ENCODE assay signal across 17 mouse cellular contexts in genomic region chr15:103252660-103253059, GRCm38 (mm10). TPM values are rescaled to one million over a fixed set of nuclear protein-coding genes. Genes with fewer than 3 reads are reported as not detected.
DNase-seq lines count a peak whose midpoint lies in the region; ATAC-seq and TF ChIP-seq lines count a peak whose summit lies in the region.
"Had no signal": no experiment of that assay in that cellular context is flagged by ENCODE, and none has a peak within 500 bp of the region (broad histone marks: within the 10 kb centered on the region; RNA-seq: fewer than 3 reads in every experiment).

No protein-coding gene starts in this region.

- no peak for TF ChIP-seq CTCF in heart, adult 2 months (IDR thresholded peaks at IDR 0.05)
- no peak for TF ChIP-seq CTCF in liver, postnatal 0 days (IDR thresholded peaks at IDR 0.05; ENCODE audit: low read depth)

- peak overlapping the region; percentile 81 for H3K4me2 ChIP-seq in liver, postnatal 0 days (ENCODE audit: low read depth, low read length)
- no peak overlapping the region for H3K4me2 ChIP-seq in kidney, embryonic 15.5 days

- H3K4me1 ChIP-seq in heart, adult 2 months (ENCODE audit: control insufficient read depth, insufficient read depth, low read length), result no peaks in the 10 kb centered on the region; the same call in 1 of the 2 replicates
- H3K4me1 ChIP-seq in erythroblast, embryonic 14.5 days (ENCODE audit: control insufficient read depth), result peaks cover 77% of the 10 kb centered on the region
- H3K4me1 ChIP-seq in liver, postnatal 0 days (ENCODE audit: insufficient read depth), result peaks cover 37% of the 10 kb centered on the region
- H3K4me1 ChIP-seq in kidney, embryonic 15.5 days, result peaks cover 22% of the 10 kb centered on the region

- H3K79me2 ChIP-seq in heart, adult 2 months (replicated peaks; ENCODE audit: control insufficient read depth, insufficient read depth, low read length), result no peaks in the 10 kb centered on the region

- no peak for TF ChIP-seq EP300 in heart, adult 2 months (IDR thresholded peaks at IDR 0.05; ENCODE audit: insufficient read depth, low read depth, low read length)
- TF ChIP-seq EP300 in liver, postnatal 0 days (IDR thresholded peaks at IDR 0.05; ENCODE audit: low read depth), result peak; percentile 55; the same call in 1 of the 2 replicates

- H3K4me3 ChIP-seq in heart, adult 2 months, result no peak overlapping the region
- peak overlapping the region; percentile 83 for H3K4me3 ChIP-seq in erythroblast, embryonic 14.5 days (replicated peaks)
- H3K4me3 ChIP-seq in liver, postnatal 0 days (ENCODE audit: low read depth, low read length), result peak overlapping the region; percentile 67
- H3K4me3 ChIP-seq in kidney, embryonic 15.5 days (replicated peaks), result no peak overlapping the region
- H3K4me3 ChIP-seq: gastrocnemius, adult 2 months had no signal

- H3K27ac ChIP-seq in heart, adult 2 months, result no peak overlapping the region
- H3K27ac ChIP-seq in liver, postnatal 0 days (ENCODE audit: low read depth), result peak overlapping the region; percentile 91
- H3K27ac ChIP-seq in kidney, embryonic 15.5 days, result no peak overlapping the region
- H3K27ac ChIP-seq: gastrocnemius, adult 2 months; kidney, postnatal 0 days; macrophage had no signal

- no peaks in the 10 kb centered on the region for H3K27me3 ChIP-seq in heart, adult 2 months (ENCODE audit: control insufficient read depth, insufficient read depth, low read length)
- no peaks in the 10 kb centered on the region; the same call in 1 of the 2 replicates for H3K27me3 ChIP-seq in erythroblast, embryonic 14.5 days (ENCODE audit: control insufficient read depth)
- no peaks in the 10 kb centered on the region for H3K27me3 ChIP-seq in liver, postnatal 0 days (ENCODE audit: insufficient read depth, low read length)
- H3K27me3 ChIP-seq in kidney, embryonic 15.5 days, result no peaks in the 10 kb centered on the region

- peak; percentile 55 for DNase-seq in heart, adult 11 months
- no peak for DNase-seq in heart, adult 2 months
- peak; percentile 73 for DNase-seq in liver, postnatal 0 days
- DNase-seq in kidney, adult 18-20 months, result no peak
- no peak for DNase-seq in cerebellum, postnatal 36 days
- DNase-seq: cerebellum, adult 18-20 months; gastrocnemius, adult 2 months had no signal

- intact Hi-C loops in heart, adult 2 months (cut with DNase I), result no loop called here

- ATAC-seq in liver, postnatal 0 days, result peak; percentile 24
- ATAC-seq in monocyte, adult 5-6 weeks (replicated peaks; ENCODE audit: insufficient number of reproducible peaks, low FRiP score, low TSS enrichment, poor library complexity, severe bottlenecking), result peak; percentile 74
- no peak for ATAC-seq in kidney, embryonic 15.5 days (replicated peaks; ENCODE audit: low FRiP score)
- ATAC-seq: forebrain, embryonic 14.5 days; hindbrain, embryonic 16.5 days had no signal

- WGBS in heart, adult 2 months, result 71% methylated on average over 3 of the region's 3 CpGs
- WGBS in liver, postnatal 0 days (ENCODE audit: insufficient replicate concordance), result 27% methylated on average over 3 of the region's 3 CpGs
- 83% methylated on average over 3 of the region's 3 CpGs for WGBS in kidney, embryonic 15.5 days

- no peaks in the 10 kb centered on the region; the same call in 1 of the 2 replicates for H3K9me3 ChIP-seq in erythroblast, embryonic 14.5 days (ENCODE audit: control insufficient read depth, low read length)
- H3K9me3 ChIP-seq in liver, postnatal 0 days (ENCODE audit: low read length), result no peaks in the 10 kb centered on the region
- H3K9me3 ChIP-seq in kidney, embryonic 15.5 days (replicated peaks), result no peaks in the 10 kb centered on the region

- TF ChIP-seq POLR2A in heart, adult 2 months (IDR thresholded peaks at IDR 0.05; ENCODE audit: insufficient read depth, low read depth, low read length), result no peak

- H3K36me3 ChIP-seq in heart, adult 2 months (ENCODE audit: control insufficient read depth, insufficient read depth, low read length), result no peaks in the 10 kb centered on the region
- H3K36me3 ChIP-seq in erythroblast, embryonic 14.5 days (ENCODE audit: control insufficient read depth), result peaks cover 86% of the 10 kb centered on the region
- H3K36me3 ChIP-seq in liver, postnatal 0 days (replicated peaks; ENCODE audit: insufficient read depth, low read length), result peaks cover 37% of the 10 kb centered on the region
- H3K36me3 ChIP-seq in kidney, embryonic 15.5 days, result peaks cover 19% of the 10 kb centered on the region

- H3K9ac ChIP-seq in heart, adult 2 months (ENCODE audit: low read depth, low read length), result no peak overlapping the region
- H3K9ac ChIP-seq in liver, postnatal 0 days (replicated peaks), result peak overlapping the region; percentile 83
- no peak overlapping the region for H3K9ac ChIP-seq in kidney, embryonic 15.5 days

RNA-seq across cellular contexts. Expression of gene Nfe2, which starts 5.5 kb away (rescaled TPM):
- 1 to 10 TPM in 1 of 2 experiments, under 1 TPM in 1; 0.86 to 2.0 TPM for total RNA-seq in heart, adult 2 months (2021)
- polyA plus RNA-seq in heart, adult 2 months (2012; rRNA removed), result 1.6 and 1.9 TPM in 2 replicates
- polyA plus RNA-seq in erythroblast, embryonic 14.5 days (2012), result 46.0 and 48.8 TPM in 2 replicates
- 85.8 and 89.1 TPM in 2 replicates for polyA plus RNA-seq in liver, postnatal 0 days (2015; fragmentation: Nextera tagmentation; extraction: Ambion mirVana)
- 85.2 to 136 TPM (median 112 TPM) in 3 replicates for total RNA-seq in monocyte, adult 5-6 weeks (2017)
- polyA plus RNA-seq in kidney, embryonic 15.5 days (2015; fragmentation: Nextera tagmentation; extraction: Ambion mirVana), result 5.1 and 6.2 TPM in 2 replicates
- total RNA-seq: gastrocnemius, adult 2 months; left cerebral cortex, postnatal 36 days had no signal

RNA-seq across cellular contexts. Expression of gene Hnrnpa1, which starts 12.4 kb away (rescaled TPM):
- total RNA-seq in heart, adult 2 months (2021), result 100 to 1,000 TPM; 143 to 149 TPM
- 59.4 and 109 TPM in 2 replicates for polyA plus RNA-seq in heart, adult 2 months (2012; rRNA removed)
- 6.0 and 6.4 TPM in 2 replicates for polyA plus RNA-seq in erythroblast, embryonic 14.5 days (2012)
- polyA plus RNA-seq in liver, postnatal 0 days (2015; fragmentation: Nextera tagmentation; extraction: Ambion mirVana), result 126 and 151 TPM in 2 replicates
- total RNA-seq in monocyte, adult 5-6 weeks (2017), result 482 to 520 TPM (median 483 TPM) in 3 replicates
- 1,025 and 1,038 TPM in 2 replicates for polyA plus RNA-seq in kidney, embryonic 15.5 days (2015; fragmentation: Nextera tagmentation; extraction: Ambion mirVana)

RNA-seq across cellular contexts. Expression of gene Cbx5, which starts 13.0 kb away (rescaled TPM):
- 10 to 100 TPM; 56.5 to 57.0 TPM for total RNA-seq in heart, adult 2 months (2021)
- polyA plus RNA-seq in heart, adult 2 months (2012; rRNA removed), result 15.6 and 39.9 TPM in 2 replicates
- 0.74 and 0.95 TPM in 2 replicates for polyA plus RNA-seq in erythroblast, embryonic 14.5 days (2012)
- 19.0 and 23.3 TPM in 2 replicates for polyA plus RNA-seq in liver, postnatal 0 days (2015; fragmentation: Nextera tagmentation; extraction: Ambion mirVana)
- 13.2 to 43.8 TPM (median 33.9 TPM) in 3 replicates for total RNA-seq in monocyte, adult 5-6 weeks (2017)
- polyA plus RNA-seq in kidney, embryonic 15.5 days (2015; fragmentation: Nextera tagmentation; extraction: Ambion mirVana), result 124 and 125 TPM in 2 replicates

RNA-seq across cellular contexts. Expression of gene Copz1, which starts 19.9 kb away (rescaled TPM):
- 10 to 100 TPM; 50.2 to 55.2 TPM for total RNA-seq in heart, adult 2 months (2021)
- 58.7 and 96.8 TPM in 2 replicates for polyA plus RNA-seq in heart, adult 2 months (2012; rRNA removed)
- 8.2 and 9.1 TPM in 2 replicates for polyA plus RNA-seq in erythroblast, embryonic 14.5 days (2012)
- 110 and 121 TPM in 2 replicates for polyA plus RNA-seq in liver, postnatal 0 days (2015; fragmentation: Nextera tagmentation; extraction: Ambion mirVana)
- total RNA-seq in monocyte, adult 5-6 weeks (2017), result 47.5 to 52.5 TPM (median 50.3 TPM) in 3 replicates
- 298 and 300 TPM in 2 replicates for polyA plus RNA-seq in kidney, embryonic 15.5 days (2015; fragmentation: Nextera tagmentation; extraction: Ambion mirVana)

RNA-seq across cellular contexts. Expression of gene Gpr84, which starts 57.8 kb away (rescaled TPM):
- not detected for total RNA-seq in heart, adult 2 months (2021)
- polyA plus RNA-seq in heart, adult 2 months (2012; rRNA removed), result 0.06 TPM in 1 of 2 replicates, not detected in the other
- polyA plus RNA-seq in erythroblast, embryonic 14.5 days (2012), result not detected in 2 replicates
- polyA plus RNA-seq in liver, postnatal 0 days (2015; fragmentation: Nextera tagmentation; extraction: Ambion mirVana), result 1.1 and 1.8 TPM in 2 replicates
- 0.53 to 1.2 TPM (median 0.87 TPM) in 3 replicates for total RNA-seq in monocyte, adult 5-6 weeks (2017)
- polyA plus RNA-seq in kidney, embryonic 15.5 days (2015; fragmentation: Nextera tagmentation; extraction: Ambion mirVana), result 0.42 and 0.48 TPM in 2 replicates
- total RNA-seq: gastrocnemius, adult 2 months had no signal
- polyA plus RNA-seq: embryonic facial prominence, embryonic 11.5 days; heart, embryonic 16.5 days had no signal

Comparison
In these comparisons a context has a peak if more than half of its experiments do, and no peak if none do; other contexts are left out.
1. DNase-seq: peak in heart, adult 11 months (single experiment) and liver, postnatal 0 days (single experiment); none in heart, adult 2 months (0 of 2), kidney, adult 18-20 months (single experiment) and cerebellum, postnatal 36 days (0 of 2).
2. H3K4me3 ChIP-seq: peak in erythroblast, embryonic 14.5 days (single experiment) and liver, postnatal 0 days (single experiment); none in heart, adult 2 months (single experiment) and kidney, embryonic 15.5 days (single experiment).